In the genomic region with DNA sequence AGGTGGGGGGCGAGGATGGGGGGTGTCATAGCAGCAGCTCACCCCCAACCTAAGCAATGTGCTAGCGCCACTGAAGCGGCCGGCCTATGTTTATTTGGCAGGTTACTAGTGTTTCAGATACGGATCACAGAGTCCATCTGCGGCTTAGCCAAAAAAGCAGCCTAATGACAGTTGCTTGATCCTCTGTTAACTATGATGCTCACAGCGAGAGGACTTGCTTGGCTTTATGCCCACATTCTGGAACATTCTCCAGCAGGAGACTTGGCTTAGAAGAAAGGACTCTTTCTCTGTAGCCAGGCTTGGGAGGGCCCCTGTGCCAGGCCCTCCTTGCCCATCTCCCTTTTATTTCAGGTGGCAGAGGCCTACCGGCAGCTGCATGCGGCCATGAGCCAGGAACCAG, we compare ENCODE assay signal across 12 mouse cellular contexts. TPM values are rescaled to one million over a fixed set of nuclear protein-coding genes. Genes with fewer than 3 reads are reported as not detected.
DNase-seq lines count a peak whose midpoint lies in the region; ATAC-seq and TF ChIP-seq lines count a peak whose summit lies in the region.
"Had no signal": no experiment of that assay in that cellular context is flagged by ENCODE, and none has a peak within 500 bp of the region (broad histone marks: within the 10 kb centered on the region; RNA-seq: fewer than 3 reads in every experiment).

No protein-coding gene starts in this region.

- no peaks in the 10 kb centered on the region for H3K4me1 ChIP-seq in forebrain, postnatal 0 days (ENCODE audit: insufficient read depth)
- 0 out of 2 replicates have a peak, but pooled peaks cover 7% of the 10 kb centered on the region for H3K4me1 ChIP-seq in forebrain, embryonic 12.5 days

- ATAC-seq in forebrain, postnatal 0 days: peak; percentile 27; the same call in 1 of the 2 replicates
- ATAC-seq in forebrain, embryonic 12.5 days (ENCODE audit: low FRiP score): no peak
- ATAC-seq: intestine, embryonic 15.5 days had no signal

- no peaks in the 10 kb centered on the region for H3K27me3 ChIP-seq in forebrain, postnatal 0 days (ENCODE audit: insufficient read depth, low read length)
- 0 out of 2 replicates have a peak, but pooled peaks cover 3% of the 10 kb centered on the region for H3K27me3 ChIP-seq in forebrain, embryonic 12.5 days
- H3K27me3 ChIP-seq: heart, embryonic 15.5 days; intestine, embryonic 15.5 days had no signal

- H3K27ac ChIP-seq in forebrain, postnatal 0 days (ENCODE audit: low read depth, low read length): no peak overlapping the region
- H3K27ac ChIP-seq in forebrain, embryonic 12.5 days: no peak overlapping the region
- H3K27ac ChIP-seq: heart, embryonic 15.5 days; intestine, embryonic 15.5 days; limb, embryonic 10.5 days had no signal

- no peak overlapping the region for H3K4me3 ChIP-seq in forebrain, postnatal 0 days (ENCODE audit: low read depth, low read length)
- H3K4me3 ChIP-seq in forebrain, embryonic 12.5 days (replicated peaks): no peak overlapping the region
- H3K4me3 ChIP-seq: heart, embryonic 15.5 days; intestine, embryonic 15.5 days; limb, embryonic 10.5 days had no signal

- H3K4me2 ChIP-seq in forebrain, postnatal 0 days (ENCODE audit: low read depth): no peak overlapping the region
- no peak overlapping the region for H3K4me2 ChIP-seq in forebrain, embryonic 12.5 days
- H3K4me2 ChIP-seq: heart, embryonic 15.5 days; intestine, embryonic 15.5 days had no signal

- no peak overlapping the region for H3K9ac ChIP-seq in forebrain, postnatal 0 days
- no peak overlapping the region for H3K9ac ChIP-seq in forebrain, embryonic 12.5 days
- H3K9ac ChIP-seq: heart, embryonic 15.5 days; intestine, embryonic 15.5 days had no signal

- no peaks in the 10 kb centered on the region for H3K36me3 ChIP-seq in forebrain, postnatal 0 days (ENCODE audit: insufficient read depth)
- H3K36me3 ChIP-seq in forebrain, embryonic 12.5 days (replicated peaks): no peaks in the 10 kb centered on the region
- H3K36me3 ChIP-seq: heart, embryonic 15.5 days; intestine, embryonic 15.5 days; limb, embryonic 10.5 days had no signal

- TF ChIP-seq POLR2A in brain, embryonic 14.5 days (IDR thresholded peaks at IDR 0.05; ENCODE audit: borderline replicate concordance, extremely low read depth, insufficient read depth, insufficient read length, poor library complexity, severe bottlenecking): no peak

- no peak for TF ChIP-seq CTCF in forebrain, postnatal 0 days (IDR thresholded peaks at IDR 0.05; ENCODE audit: low read depth)
- TF ChIP-seq CTCF in brain, embryonic 14.5 days (IDR thresholded peaks at IDR 0.05; ENCODE audit: borderline replicate concordance, extremely low read depth, insufficient read depth, insufficient read length): no peak

- no peaks in the 10 kb centered on the region for H3K9me3 ChIP-seq in forebrain, postnatal 0 days (ENCODE audit: low read length)
- H3K9me3 ChIP-seq in forebrain, embryonic 12.5 days: no peaks in the 10 kb centered on the region
- H3K9me3 ChIP-seq: heart, embryonic 15.5 days; intestine, embryonic 15.5 days; limb, embryonic 10.5 days had no signal

- DNase-seq in forebrain, postnatal 0 days: peak; percentile 9
- peak; percentile 24 to 69 for DNase-seq in layer of hippocampus, postnatal 14 days (ENCODE audit: low spot score in 2 of 2)
- DNase-seq in layer of hippocampus, postnatal 25 days (ENCODE audit: extremely low spot score in 1 of 2, low spot score in 1 of 2): no peak
- peak; percentile 68 for DNase-seq in brain, embryonic 14.5 days (ENCODE audit: low read depth)
- DNase-seq in cerebellum, postnatal 36 days: peak; percentile 54 to 59
- DNase-seq in urinary bladder, postnatal 25 days (ENCODE audit: low spot score): no peak
- no peak for DNase-seq in lung, postnatal 36 days
- DNase-seq: gastrocnemius, postnatal 14 days had no signal

- WGBS in forebrain, postnatal 0 days: 57% methylated on average over 9 of the region's 9 CpGs
- WGBS in forebrain, embryonic 12.5 days: 93% methylated on average over 9 of the region's 9 CpGs

RNA-seq across cellular contexts. Expression of a gene that starts 20.0 kb away (rescaled TPM):
- 8.8 and 9.8 TPM in 2 replicates for total RNA-seq in forebrain, postnatal 0 days (2014; rRNA removed)
- 12.9 and 14.7 TPM in 2 replicates for polyA plus RNA-seq in forebrain, postnatal 0 days (2015; fragmentation: Nextera tagmentation; extraction: Ambion mirVana)
- 23.8 and 26.3 TPM in 2 replicates for polyA plus RNA-seq in forebrain, embryonic 12.5 days (2016; fragmentation: Nextera tagmentation; extraction: Ambion mirVana)
- 1 to 10 TPM; 7.1 to 7.2 TPM for total RNA-seq in layer of hippocampus, postnatal 14 days (2021)
- 1 to 10 TPM; 5.3 to 6.9 TPM for total RNA-seq in layer of hippocampus, postnatal 25 days (2021)
- 8.0 and 8.2 TPM in 2 replicates for polyA plus RNA-seq in brain, embryonic 14.5 days (2012; rRNA removed)

RNA-seq across cellular contexts. Expression of a gene that starts 20.2 kb away (rescaled TPM):
- 11.9 and 12.1 TPM in 2 replicates for total RNA-seq in forebrain, postnatal 0 days (2014; rRNA removed)
- polyA plus RNA-seq in forebrain, postnatal 0 days (2015; fragmentation: Nextera tagmentation; extraction: Ambion mirVana): 22.2 and 28.2 TPM in 2 replicates
- polyA plus RNA-seq in forebrain, embryonic 12.5 days (2016; fragmentation: Nextera tagmentation; extraction: Ambion mirVana): 58.9 and 59.8 TPM in 2 replicates
- 10 to 100 TPM; 19.4 to 20.5 TPM for total RNA-seq in layer of hippocampus, postnatal 14 days (2021)
- total RNA-seq in layer of hippocampus, postnatal 25 days (2021): 10 to 100 TPM; 11.8 to 22.6 TPM
- 24.4 and 29.0 TPM in 2 replicates for polyA plus RNA-seq in brain, embryonic 14.5 days (2012; rRNA removed)

RNA-seq across cellular contexts. Expression of a gene that starts 42.7 kb away (rescaled TPM):
- 2.0 and 3.3 TPM in 2 replicates for total RNA-seq in forebrain, postnatal 0 days (2014; rRNA removed)
- polyA plus RNA-seq in forebrain, postnatal 0 days (2015; fragmentation: Nextera tagmentation; extraction: Ambion mirVana): 0.99 and 1.6 TPM in 2 replicates
- polyA plus RNA-seq in forebrain, embryonic 12.5 days (2016; fragmentation: Nextera tagmentation; extraction: Ambion mirVana): 1.9 and 2.2 TPM in 2 replicates
- total RNA-seq in layer of hippocampus, postnatal 14 days (2021): 1 to 10 TPM; 2.8 to 3.8 TPM
- 1 to 10 TPM; 3.1 to 4.2 TPM for total RNA-seq in layer of hippocampus, postnatal 25 days (2021)
- polyA plus RNA-seq in brain, embryonic 14.5 days (2012; rRNA removed): 1.4 and 2.5 TPM in 2 replicates

RNA-seq across cellular contexts. Expression of a gene that starts 58.4 kb away (rescaled TPM):
- 14.6 and 15.3 TPM in 2 replicates for total RNA-seq in forebrain, postnatal 0 days (2014; rRNA removed)
- 16.2 and 21.9 TPM in 2 replicates for polyA plus RNA-seq in forebrain, postnatal 0 days (2015; fragmentation: Nextera tagmentation; extraction: Ambion mirVana)
- polyA plus RNA-seq in forebrain, embryonic 12.5 days (2016; fragmentation: Nextera tagmentation; extraction: Ambion mirVana): 20.2 and 20.4 TPM in 2 replicates
- total RNA-seq in layer of hippocampus, postnatal 14 days (2021): 10 to 100 TPM; 24.3 to 25.9 TPM
- 10 to 100 TPM; 24.2 to 24.4 TPM for total RNA-seq in layer of hippocampus, postnatal 25 days (2021)
- 14.6 and 14.8 TPM in 2 replicates for polyA plus RNA-seq in brain, embryonic 14.5 days (2012; rRNA removed)

Comparison
In these comparisons a context has a peak if more than half of its experiments do, and no peak if none do; other contexts are left out.
1. DNase-seq: peak in forebrain, postnatal 0 days (single experiment), layer of hippocampus, postnatal 14 days (2 of 2), brain, embryonic 14.5 days (single experiment) and cerebellum, postnatal 36 days (2 of 2); none in layer of hippocampus, postnatal 25 days (0 of 2), urinary bladder, postnatal 25 days (single experiment) and lung, postnatal 36 days (single experiment).